Mouse (Mus musculus): ENCODE measurements at regions not wholly inside any gene's neighbourhood (a gene's known extent, or its start where the extent isn't known, plus 50 kb on each side); places are given as distances from the start of the nearest gene placed in this dataset.

GRCm38 (mm10) chr2:159565921-159566320, 768.0 kb downstream of the Gm826 start:
- DNase-seq: no peak

DNA sequence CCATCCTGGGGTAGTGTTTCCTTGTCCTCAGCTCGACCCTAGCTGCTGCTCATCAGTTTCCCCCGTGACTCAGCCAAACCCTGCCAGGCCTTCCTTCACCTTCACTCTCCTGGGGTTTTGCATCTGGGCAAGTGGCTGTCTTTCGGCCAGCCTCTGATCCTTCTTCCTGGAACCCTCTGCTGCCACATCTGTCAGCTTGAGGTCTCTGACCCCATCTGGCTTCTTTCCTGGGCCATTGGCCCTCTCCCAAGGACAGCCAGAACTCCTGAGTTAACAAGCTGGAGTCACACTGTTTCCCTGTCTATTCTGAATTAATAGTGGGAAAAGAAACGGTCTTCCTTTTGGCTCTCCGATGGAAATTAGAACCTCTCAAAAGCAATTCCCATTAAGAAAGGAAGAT, 767.5 kb downstream of the Gm826 start:
- DNase-seq: no peak

GRCm38 (mm10) chr2:159568391-159568790, 765.6 kb downstream of the Gm826 start:
- DNase-seq: no peak

DNA sequence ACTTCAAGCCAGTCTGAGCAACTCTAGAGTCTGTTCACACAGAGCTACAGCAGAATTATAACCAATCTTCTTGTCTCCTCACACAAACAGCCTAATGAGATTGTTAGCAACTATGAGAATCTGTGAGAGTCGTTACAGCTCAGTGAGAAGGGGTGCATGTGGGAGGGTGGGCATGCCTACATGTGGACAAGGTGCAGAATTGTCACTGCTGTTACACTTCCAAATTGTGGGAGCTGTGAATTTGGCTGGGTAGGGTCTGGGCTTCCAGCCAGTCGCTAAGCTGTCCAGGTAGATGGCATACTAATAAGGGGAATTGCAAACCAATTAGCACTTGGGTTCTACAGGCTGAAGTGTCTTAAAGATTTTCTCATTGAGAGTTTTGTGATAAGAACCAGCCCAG, 762.1 kb downstream of the Gm826 start:
- no peak for DNase-seq

DNA sequence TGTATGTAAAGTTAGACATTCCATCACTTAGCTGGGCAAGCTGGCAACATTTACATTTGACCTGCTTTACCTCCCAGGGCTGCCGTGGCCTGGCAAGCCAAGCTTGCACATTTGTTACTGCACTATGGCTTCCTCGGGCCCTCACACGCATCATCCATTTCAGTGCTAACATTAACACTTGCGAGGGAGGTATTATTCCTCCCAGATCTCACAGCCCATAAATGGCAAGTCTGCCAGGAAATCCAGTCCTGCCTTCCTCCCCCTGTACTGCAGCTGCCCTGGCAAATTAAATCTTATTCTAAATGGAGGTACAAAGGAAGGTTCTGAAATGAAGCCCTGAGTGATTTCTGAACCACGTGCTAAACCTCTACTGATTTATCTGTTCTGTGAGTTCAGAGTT, 758.7 kb downstream of the Gm826 start:
- DNase-seq: peak; percentile 9

DNA sequence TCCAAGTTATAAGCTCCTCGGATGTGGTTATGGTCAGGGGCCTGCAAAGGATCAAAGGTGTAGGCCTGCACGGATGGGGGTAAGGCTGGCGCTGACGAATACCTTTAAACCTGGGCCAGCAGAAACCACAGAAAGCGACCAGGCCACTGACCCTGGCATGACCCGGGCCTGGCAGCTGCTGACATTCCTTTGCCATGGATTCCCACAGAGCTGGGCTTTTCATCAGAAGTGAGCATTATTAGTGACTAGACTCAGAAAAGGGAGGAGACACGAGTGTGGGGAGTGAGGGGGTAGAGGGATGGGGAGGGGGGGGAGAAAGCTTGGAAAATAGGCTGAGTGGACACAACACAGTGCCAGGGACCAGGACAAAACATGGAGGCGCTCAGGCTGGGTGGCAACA, 750.9 kb downstream of the Gm826 start:
- DNase-seq: no peak

DNA sequence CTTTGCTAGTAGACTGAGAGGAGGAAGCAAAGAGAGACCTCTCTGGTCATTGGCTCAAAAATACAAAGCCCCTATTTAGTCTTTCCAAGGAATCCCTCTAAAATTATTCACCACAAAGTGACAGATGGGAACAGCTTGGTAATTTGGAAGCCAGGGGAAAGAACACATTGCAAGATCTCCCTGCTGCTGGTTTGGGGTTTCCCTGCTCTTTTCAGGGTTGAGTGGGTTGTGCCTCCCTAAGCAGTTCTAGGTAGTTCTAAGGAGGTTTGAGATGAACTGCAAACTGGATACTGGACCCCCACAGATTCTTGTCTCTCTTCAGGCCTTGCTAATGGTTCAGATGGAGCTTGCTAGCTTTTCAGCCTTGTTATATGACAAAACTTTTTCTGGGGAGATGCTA, 749.3 kb downstream of the Gm826 start:
- DNase-seq: no peak

GRCm38 (mm10) chr2:159586697-159587473, 747.1 kb downstream of the Gm826 start:
- no peak for DNase-seq

DNA sequence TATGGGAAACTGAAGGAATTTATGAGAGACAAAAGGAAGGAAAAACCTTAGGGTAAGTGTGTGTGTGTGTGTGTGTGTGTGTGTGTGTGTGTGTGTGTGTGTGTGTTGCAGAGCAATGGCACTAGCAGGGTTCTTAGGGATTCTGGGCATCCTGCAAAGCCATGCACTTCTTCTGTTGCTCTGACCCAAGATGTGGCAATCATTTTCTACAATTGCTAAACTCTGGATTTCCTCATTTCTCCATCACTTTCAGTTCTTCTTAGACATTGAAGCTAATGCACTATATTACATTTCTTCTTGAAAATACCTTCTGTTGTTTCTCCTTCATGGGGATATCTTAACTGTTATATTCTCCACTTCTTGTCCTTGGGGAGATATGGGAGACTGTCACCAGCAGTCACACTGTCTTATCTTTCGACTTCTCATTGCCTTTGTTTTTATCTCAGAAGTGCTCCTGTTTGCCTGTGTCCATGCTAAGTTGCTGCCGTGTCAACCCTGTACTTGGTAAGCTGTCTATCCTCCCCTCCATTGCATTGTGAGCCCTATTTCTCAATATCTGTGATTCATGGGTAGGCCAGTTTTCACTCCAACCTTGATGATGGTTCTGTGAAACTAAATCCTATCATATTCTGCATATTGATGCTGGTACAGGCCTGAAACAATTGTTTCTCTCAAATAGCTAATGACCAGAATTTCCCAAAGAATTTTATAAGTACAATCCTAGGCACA, 742.4 kb downstream of the Gm826 start:
- no peak for DNase-seq

- DNase-seq: no peak
Observed at GRCm38 (mm10) chr2:159592841-159593240, 741.1 kb downstream of the Gm826 start.

- no peak for DNase-seq
Observed at GRCm38 (mm10) chr2:159596285-159596684, 737.7 kb downstream of the Gm826 start.

- DNase-seq: no peak
Observed at GRCm38 (mm10) chr2:159598080-159598479, 735.9 kb downstream of the Gm826 start.

DNA sequence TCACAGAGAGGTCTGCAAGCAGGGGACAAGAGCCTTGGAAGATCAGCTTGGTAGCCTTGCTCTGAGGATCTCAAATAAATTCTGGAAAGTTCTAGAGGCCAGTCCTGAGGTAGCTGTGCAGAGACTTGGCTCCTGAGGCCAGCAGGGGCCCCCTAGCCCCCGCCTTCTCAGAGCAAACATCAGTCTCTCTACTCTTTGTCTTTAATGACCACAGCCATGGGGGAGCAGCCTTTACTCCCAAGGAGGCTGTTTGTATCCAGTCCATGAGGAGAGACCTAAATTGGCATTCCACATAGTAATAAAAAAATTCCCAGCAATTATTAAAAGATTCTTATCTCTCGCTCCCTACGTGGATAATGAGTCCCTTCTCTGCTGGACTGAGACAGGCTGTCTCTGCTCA, 726.8 kb downstream of the Gm826 start:
- DNase-seq: no peak

- no peak for DNase-seq
Observed at GRCm38 (mm10) chr2:159610451-159610850, 723.5 kb downstream of the Gm826 start.

- DNase-seq: no peak
Observed at GRCm38 (mm10) chr2:159616685-159617084, 717.3 kb downstream of the Gm826 start.

GRCm38 (mm10) chr2:159621261-159621660, 712.7 kb downstream of the Gm826 start:
- DNase-seq: no peak

GRCm38 (mm10) chr2:159622141-159622669, 711.8 kb downstream of the Gm826 start:
- DNase-seq: no peak

- no peak for DNase-seq
Observed at GRCm38 (mm10) chr2:159625306-159625705, 708.7 kb downstream of the Gm826 start.

- peak; percentile 3 for DNase-seq
Observed at GRCm38 (mm10) chr2:159645861-159646260, 688.1 kb downstream of the Gm826 start.

DNA sequence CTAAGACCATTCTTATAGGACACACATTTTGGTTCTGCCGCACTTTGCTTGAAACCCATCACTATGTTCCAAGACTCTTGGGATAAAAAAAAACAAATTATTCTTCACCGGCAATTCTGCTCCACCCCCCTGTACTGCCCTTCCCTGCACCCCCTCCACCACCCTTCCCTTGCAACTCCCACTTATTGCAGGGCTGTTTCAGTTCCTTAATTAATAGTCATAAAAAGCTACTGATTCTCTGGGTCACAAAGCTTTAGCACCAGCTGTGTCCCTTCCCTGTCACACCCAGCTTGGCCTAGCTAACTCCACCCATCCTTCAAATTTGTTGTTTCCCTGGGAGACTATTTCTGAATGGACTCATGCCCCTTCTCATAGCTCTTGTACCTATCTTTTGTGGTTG, 687.4 kb downstream of the Gm826 start:
- no peak for DNase-seq

DNA sequence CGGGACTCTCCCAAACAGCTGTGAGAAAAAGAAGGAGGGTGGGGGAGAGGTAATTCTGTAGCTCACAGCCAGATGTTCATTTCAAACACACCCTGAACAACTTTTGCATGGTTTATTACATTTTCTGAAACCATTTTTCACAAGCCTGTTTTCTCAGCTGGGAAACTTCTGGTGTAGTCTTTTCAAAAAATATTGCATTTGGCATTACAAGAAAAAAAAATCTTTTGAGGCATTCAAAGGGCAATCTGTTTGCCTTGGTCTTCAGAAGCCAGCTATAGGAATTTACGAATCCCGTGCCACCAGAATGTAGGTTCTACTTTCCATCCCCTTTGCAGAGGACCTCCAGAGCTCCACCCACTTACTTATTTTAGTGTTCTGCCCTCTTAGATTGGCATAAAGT, 681.7 kb downstream of the Gm826 start:
- no peak for DNase-seq

- no peak for DNase-seq
Observed at GRCm38 (mm10) chr2:159676845-159677244, 657.1 kb downstream of the Gm826 start.

DNA sequence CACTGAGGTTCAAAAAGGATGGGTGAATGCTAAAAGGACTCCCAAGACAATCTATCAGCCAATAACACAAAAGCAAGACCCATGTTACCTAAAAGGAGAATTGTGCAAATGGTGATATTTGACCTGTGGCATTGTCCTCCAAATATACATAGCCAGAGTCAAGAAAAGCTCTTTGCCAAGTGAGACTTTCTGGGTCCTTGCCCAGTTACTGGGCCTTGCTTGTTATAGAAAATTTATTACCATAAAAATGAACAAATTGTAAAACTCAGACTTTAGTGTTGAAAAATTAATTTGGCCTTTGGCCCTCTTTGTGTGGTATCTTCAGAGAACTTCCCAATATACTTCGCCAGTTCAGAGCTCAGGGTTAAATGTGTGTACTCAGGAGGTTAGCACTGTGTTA, 653.3 kb downstream of the Gm826 start:
- no peak for DNase-seq

GRCm38 (mm10) chr2:159703100-159703499, 630.9 kb downstream of the Gm826 start:
- no peak for DNase-seq

Data from right cerebral cortex, adult 18-20 months (tissue).